Mouse (Mus musculus): ENCODE results near the gene Dlk1.

- TF ChIP-seq CTCF (IDR thresholded peaks at IDR 0.05; ENCODE audit: borderline replicate concordance, control insufficient read depth, extremely low read depth, insufficient read depth, low read length, poor library complexity) (no peak), POLR2A (IDR thresholded peaks at IDR 0.05; ENCODE audit: control insufficient read depth, extremely low read depth, insufficient read depth, low read length, poor library complexity) (no peak)
These were observed 20.0 kb downstream of the Dlk1 start for GRCm38 (mm10) chr12:109472627-109473026.

Measured in thymus, adult 2 months (tissue).